Mouse (Mus musculus) embryonic facial prominence, embryonic 13.5 days (tissue): ENCODE data around the gene Nolc1. TPM values are rescaled to one million over a fixed set of nuclear protein-coding genes. Genes with fewer than 3 reads are reported as not detected.

ENCODE experiments used
- ATAC-seq: fragments of 200-750 bp; cut with Nextera tagmentation; 2 replicates; pipeline ENCODE4 v1.8.0; 2017; ENCODE audit warnings: low read depth; ENCODE audit not compliant: insufficient number of reproducible peaks, insufficient read depth, low FRiP score, low TSS enrichment
- H3K27ac ChIP-seq: fragments of 300-500 bp; sonication (generic); 2 replicates; pipeline ENCODE4 v1.5.1; 2015; ENCODE audit warnings: moderate library complexity, mild to moderate bottlenecking, inconsistent platforms
- H3K27me3 ChIP-seq: fragments of 300-500 bp; sonication (generic); 2 replicates; pipeline ENCODE4 v1.6.1; 2015; ENCODE audit warnings: mild to moderate bottlenecking, inconsistent platforms
- H3K36me3 ChIP-seq: fragments of 300-500 bp; sonication (generic); 2 replicates; pipeline ENCODE4 v1.6.1; 2015; ENCODE audit warnings: mild to moderate bottlenecking, inconsistent platforms
- H3K4me1 ChIP-seq: fragments of 300-500 bp; sonication (generic); 2 replicates; pipeline ENCODE4 v1.6.1; 2015; ENCODE audit warnings: inconsistent platforms
- H3K4me2 ChIP-seq: fragments of 300-500 bp; sonication (generic); 2 replicates; pipeline ENCODE4 v1.6.1; 2015; ENCODE audit warnings: moderate library complexity, mild to moderate bottlenecking, inconsistent platforms
- H3K4me3 ChIP-seq: fragments of 300-500 bp; sonication (generic); 2 replicates; pipeline ENCODE4 v1.5.1; 2015; ENCODE audit warnings: mild to moderate bottlenecking, inconsistent platforms
- H3K9ac ChIP-seq: fragments of 300-500 bp; sonication (generic); 2 replicates; pipeline ENCODE4 v1.6.1; 2015; ENCODE audit warnings: mild to moderate bottlenecking, inconsistent platforms
- H3K9me3 ChIP-seq: fragments of 300-500 bp; sonication (generic); 2 replicates; pipeline ENCODE4 v1.6.1; 2016; ENCODE audit warnings: inconsistent platforms
- WGBS: fragments of 180-500 bp; shearing (Covaris S2); methylation state at CpG from one replicate; pipeline ENCODE4 v1.1.7; 2015; ENCODE audit warnings: mixed read lengths; 5-methylcytosine and 5-hydroxymethylcytosine counted together
- polyA plus RNA-seq: library from polyadenylated mRNA; unstranded; fragments of >200 nt; fragmentation: Nextera tagmentation; extraction: Ambion mirVana; gene quantifications from 2 replicates; pipeline ENCODE4 v1.2.1, GENCODE M21; 2015

Nolc1 gene
- polyA plus RNA-seq, 1 experiment from 2014 or later: 96.1 TPM

DNA sequence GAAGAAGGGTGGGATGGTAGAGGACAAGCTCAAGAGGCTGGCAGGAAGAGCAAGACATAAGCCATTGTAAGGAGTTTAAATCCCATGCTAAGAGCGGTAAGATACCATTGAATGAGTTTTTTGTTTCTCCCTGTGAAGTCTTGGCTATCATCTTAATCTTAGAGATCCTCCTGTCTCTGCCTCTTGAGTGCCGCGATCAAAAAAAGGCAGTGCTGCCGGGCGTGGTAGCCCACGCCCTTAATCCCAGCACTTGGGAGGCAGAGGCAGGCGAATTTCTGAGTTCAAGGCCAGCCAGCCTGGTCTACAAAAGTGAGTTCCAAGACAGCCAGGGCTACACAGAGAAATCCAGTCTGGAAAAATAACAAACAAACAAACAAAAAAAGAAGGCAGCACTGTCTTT lies 17.2 kb upstream of the Nolc1 start:
- no peaks in the 10 kb centered on the region for H3K27me3 ChIP-seq
- H3K27ac ChIP-seq: no peak overlapping the region
- H3K9ac ChIP-seq: no peak overlapping the region
- 0 out of 2 replicates have a peak overlapping the region, but pooled peaks have one; percentile 92 for H3K4me3 ChIP-seq
- H3K9me3 ChIP-seq: no peaks in the 10 kb centered on the region
- H3K4me1 ChIP-seq: peaks cover 14% of the 10 kb centered on the region
- peaks cover 24% of the 10 kb centered on the region for H3K36me3 ChIP-seq
- 98% methylated on average over 7 of the region's 7 CpGs for WGBS
- H3K4me2 ChIP-seq: peak overlapping the region; percentile 69
- ATAC-seq: no peak

GRCm38 (mm10) chr19:46060845-46061244 lies 14.8 kb upstream of the Nolc1 start:
- H3K27me3 ChIP-seq: no peaks in the 10 kb centered on the region
- no peak overlapping the region for H3K4me2 ChIP-seq
- no peaks in the 10 kb centered on the region for H3K9me3 ChIP-seq
- H3K4me3 ChIP-seq: no peak overlapping the region
- no peak overlapping the region for H3K27ac ChIP-seq
- H3K9ac ChIP-seq: no peak overlapping the region
- 78% methylated on average over 6 of the region's 6 CpGs for WGBS
- ATAC-seq: no peak
- peaks cover 48% of the 10 kb centered on the region for H3K36me3 ChIP-seq
- peaks cover 14% of the 10 kb centered on the region for H3K4me1 ChIP-seq

DNA sequence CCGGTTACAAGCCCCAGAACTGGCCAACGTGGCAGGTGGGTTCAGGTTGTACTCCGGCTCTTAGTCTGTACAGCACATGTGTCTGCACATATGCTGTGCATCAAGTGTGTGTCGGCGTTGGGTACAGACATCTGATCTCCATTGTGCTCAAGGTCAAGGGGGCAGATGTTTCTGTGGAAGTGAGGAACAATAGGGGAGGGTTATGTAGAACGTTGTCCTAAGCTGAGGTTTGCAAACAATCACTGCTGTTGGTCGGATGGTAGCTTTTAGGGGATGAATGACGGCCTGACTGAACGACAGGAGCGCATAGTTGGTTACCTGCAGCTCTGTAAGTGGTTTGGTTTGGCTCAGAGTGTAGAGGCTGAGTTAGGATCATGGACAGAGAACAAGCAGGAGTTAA lies 7.6 kb upstream of the Nolc1 start:
- Histone ChIP-seq H3K4me2 (no peak overlapping the region), H3K4me1 (no peaks in the 10 kb centered on the region), H3K36me3 (peaks cover 94% of the 10 kb centered on the region), H3K9me3 (no peaks in the 10 kb centered on the region), H3K27me3 (no peaks in the 10 kb centered on the region), H3K4me3 (no peak overlapping the region), H3K27ac (no peak overlapping the region), H3K9ac (no peak overlapping the region)
- ATAC-seq: no peak
- 59% methylated on average over 10 of the region's 10 CpGs for WGBS

GRCm38 (mm10) chr19:46073285-46073684 lies 2.4 kb upstream of the Nolc1 start:
- H3K9ac ChIP-seq: no peak overlapping the region
- 85% methylated on average over 7 of the region's 7 CpGs for WGBS
- H3K4me3 ChIP-seq: no peak overlapping the region
- no peaks in the 10 kb centered on the region for H3K27me3 ChIP-seq
- H3K4me1 ChIP-seq: peaks cover 22% of the 10 kb centered on the region
- peaks cover 59% of the 10 kb centered on the region for H3K36me3 ChIP-seq
- no peak overlapping the region for H3K27ac ChIP-seq
- no peaks in the 10 kb centered on the region for H3K9me3 ChIP-seq
- no peak for ATAC-seq
- no peak overlapping the region for H3K4me2 ChIP-seq

DNA sequence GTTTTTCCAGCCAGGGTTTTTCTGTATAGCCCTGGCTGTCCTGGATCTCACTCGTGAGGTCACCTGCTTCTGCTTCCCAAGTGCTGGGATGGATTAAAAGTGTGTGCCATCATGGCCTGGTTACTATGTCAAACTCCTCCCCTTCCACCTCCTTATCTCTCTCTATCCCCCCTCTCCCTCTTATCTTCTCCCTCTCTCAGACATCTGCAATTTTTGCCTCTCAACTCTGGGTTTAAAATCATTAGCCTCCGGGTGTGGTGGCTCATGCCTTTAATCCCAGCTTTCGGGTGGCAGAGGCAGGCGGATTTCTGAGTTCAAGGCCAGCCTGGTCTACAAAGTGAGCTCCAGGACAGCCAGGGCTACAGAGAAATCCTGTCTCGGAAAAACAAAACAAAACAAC lies 1.4 kb upstream of the Nolc1 start:
- Histone ChIP-seq H3K36me3 (peaks cover 62% of the 10 kb centered on the region), H3K4me3 (no peak overlapping the region), H3K4me2 (no peak overlapping the region), H3K9ac (no peak overlapping the region), H3K27ac (no peak overlapping the region), H3K27me3 (no peaks in the 10 kb centered on the region), H3K4me1 (peaks cover 22% of the 10 kb centered on the region), H3K9me3 (no peaks in the 10 kb centered on the region)
- ATAC-seq: no peak
- WGBS: 91% methylated on average over 5 of the region's 5 CpGs

DNA sequence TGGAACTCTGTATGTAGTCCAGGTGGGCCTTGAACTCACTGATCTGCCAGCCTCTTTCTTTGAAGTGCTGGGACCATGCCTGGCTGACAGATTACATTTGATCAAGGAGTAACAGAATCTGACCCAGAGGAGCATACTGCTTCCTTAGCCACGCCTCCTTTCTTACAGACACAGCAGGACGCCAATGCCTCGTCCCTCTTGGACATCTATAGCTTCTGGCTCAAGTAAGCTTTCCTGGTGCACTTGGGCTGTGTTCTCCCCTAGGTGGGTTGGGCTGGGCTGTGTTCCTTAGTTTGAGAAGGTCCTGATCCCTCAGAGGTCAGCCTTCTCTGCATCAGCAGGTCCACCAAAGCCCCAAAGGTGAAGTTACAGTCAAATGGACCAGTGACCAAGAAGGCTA lies 2.9 kb downstream of the Nolc1 start:
- H3K4me2 ChIP-seq: no peak overlapping the region
- H3K9ac ChIP-seq: 0 out of 2 replicates have a peak overlapping the region, but pooled peaks have one; percentile 3
- no peaks in the 10 kb centered on the region for H3K9me3 ChIP-seq
- no peak overlapping the region for H3K4me3 ChIP-seq
- peaks cover 64% of the 10 kb centered on the region for H3K36me3 ChIP-seq
- H3K27me3 ChIP-seq: no peaks in the 10 kb centered on the region
- WGBS: 63% methylated on average over 3 of the region's 3 CpGs
- ATAC-seq: no peak
- H3K27ac ChIP-seq: no peak overlapping the region
- peaks cover 22% of the 10 kb centered on the region for H3K4me1 ChIP-seq

DNA sequence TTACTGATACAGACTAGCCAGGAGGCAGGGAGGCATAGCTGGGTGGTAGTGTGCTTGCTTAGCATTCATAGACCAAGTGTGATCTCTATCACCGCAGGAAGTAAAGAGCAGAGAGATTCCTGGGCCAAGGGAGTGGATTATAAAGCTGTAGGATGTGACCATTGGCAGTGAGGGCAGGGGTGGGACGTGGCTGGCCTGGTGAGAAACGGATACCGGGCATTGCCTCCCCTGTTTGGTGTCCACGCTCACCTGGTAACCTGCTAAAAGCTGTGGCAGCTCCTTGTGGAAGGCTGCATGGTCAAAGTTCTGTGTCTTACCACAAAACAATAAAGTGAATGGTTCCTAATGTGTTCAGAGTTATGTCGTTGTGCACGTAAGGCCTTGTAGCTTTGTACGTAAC lies 9.5 kb downstream of the Nolc1 start:
- Histone ChIP-seq H3K27me3 (no peaks in the 10 kb centered on the region), H3K9me3 (no peaks in the 10 kb centered on the region), H3K9ac (no peak overlapping the region), H3K4me3 (no peak overlapping the region), H3K27ac (no peak overlapping the region), H3K4me1 (no peaks in the 10 kb centered on the region), H3K4me2 (no peak overlapping the region), H3K36me3 (peaks cover 59% of the 10 kb centered on the region)
- WGBS: 97% methylated on average over 8 of the region's 8 CpGs
- ATAC-seq: no peak

DNA sequence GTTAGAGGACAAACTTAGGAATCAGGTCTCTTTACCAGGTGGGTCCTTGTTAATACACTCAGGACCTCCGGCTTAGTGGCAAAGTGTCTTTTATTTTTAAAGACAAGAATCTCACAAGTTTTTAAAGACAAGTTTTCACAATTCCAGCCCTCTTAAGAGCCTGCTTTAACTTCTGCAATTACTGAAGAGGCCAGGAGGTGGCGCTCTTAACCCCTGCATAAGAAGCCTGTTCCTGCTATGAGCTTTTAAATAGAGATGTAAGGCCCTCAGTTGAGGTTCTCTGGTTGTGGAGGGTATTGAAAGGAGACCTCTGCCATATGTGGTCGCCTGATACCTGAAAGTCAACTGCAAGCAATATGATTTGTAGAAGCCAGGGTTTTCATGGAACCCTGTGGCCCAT lies 10.7 kb downstream of the Nolc1 start:
- Histone ChIP-seq H3K9ac (no peak overlapping the region), H3K27ac (no peak overlapping the region), H3K36me3 (peaks cover 47% of the 10 kb centered on the region), H3K4me2 (no peak overlapping the region), H3K4me1 (no peaks in the 10 kb centered on the region), H3K4me3 (no peak overlapping the region), H3K9me3 (no peaks in the 10 kb centered on the region), H3K27me3 (no peaks in the 10 kb centered on the region)
- WGBS: 58% methylated on average over 3 of the region's 3 CpGs
- ATAC-seq: no peak

DNA sequence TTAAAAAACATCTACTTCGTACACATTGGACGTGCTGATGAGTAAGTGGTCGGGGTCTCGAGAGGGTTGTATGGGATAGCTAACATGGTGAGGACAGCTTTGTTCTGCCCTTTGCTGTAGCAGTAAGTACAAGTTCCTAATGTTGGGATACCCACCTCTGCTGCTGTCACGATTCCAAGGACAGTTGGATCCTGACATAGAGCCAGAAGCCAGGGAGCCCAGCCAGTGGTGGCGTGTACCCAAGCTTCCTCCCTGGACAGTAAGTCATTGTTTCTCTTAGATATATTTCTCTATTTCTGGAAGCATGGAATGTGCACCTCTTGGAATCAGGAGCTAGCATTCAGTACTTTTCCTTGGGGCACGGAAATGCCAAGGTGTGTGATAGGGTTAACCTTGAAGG lies 12.2 kb downstream of the Nolc1 start:
- Histone ChIP-seq H3K4me2 (no peak overlapping the region), H3K36me3 (peaks cover 32% of the 10 kb centered on the region), H3K9me3 (no peaks in the 10 kb centered on the region), H3K4me1 (no peaks in the 10 kb centered on the region), H3K27me3 (no peaks in the 10 kb centered on the region), H3K27ac (no peak overlapping the region), H3K4me3 (no peak overlapping the region), H3K9ac (no peak overlapping the region)
- ATAC-seq: no peak
- WGBS: 78% methylated on average over 7 of the region's 7 CpGs

GRCm38 (mm10) chr19:46091641-46092040 lies 16.0 kb downstream of the Nolc1 start:
- no peak overlapping the region for H3K4me2 ChIP-seq
- H3K36me3 ChIP-seq: no peaks in the 10 kb centered on the region
- no peak overlapping the region for H3K4me3 ChIP-seq
- H3K27me3 ChIP-seq: no peaks in the 10 kb centered on the region
- H3K9me3 ChIP-seq: no peaks in the 10 kb centered on the region
- no peaks in the 10 kb centered on the region for H3K4me1 ChIP-seq
- 87% methylated on average over 4 of the region's 4 CpGs for WGBS
- H3K27ac ChIP-seq: no peak overlapping the region
- ATAC-seq: no peak
- H3K9ac ChIP-seq: no peak overlapping the region

GRCm38 (mm10) chr19:46094144-46094543 lies 18.5 kb downstream of the Nolc1 start:
- no peak overlapping the region for H3K4me3 ChIP-seq
- no peak overlapping the region for H3K4me2 ChIP-seq
- no peak for ATAC-seq
- no peaks in the 10 kb centered on the region for H3K9me3 ChIP-seq
- no peak overlapping the region for H3K9ac ChIP-seq
- WGBS: 93% methylated on average over 2 of the region's 2 CpGs
- no peak overlapping the region for H3K27ac ChIP-seq
- H3K27me3 ChIP-seq: no peaks in the 10 kb centered on the region
- H3K36me3 ChIP-seq: no peaks in the 10 kb centered on the region
- no peaks in the 10 kb centered on the region for H3K4me1 ChIP-seq

DNA sequence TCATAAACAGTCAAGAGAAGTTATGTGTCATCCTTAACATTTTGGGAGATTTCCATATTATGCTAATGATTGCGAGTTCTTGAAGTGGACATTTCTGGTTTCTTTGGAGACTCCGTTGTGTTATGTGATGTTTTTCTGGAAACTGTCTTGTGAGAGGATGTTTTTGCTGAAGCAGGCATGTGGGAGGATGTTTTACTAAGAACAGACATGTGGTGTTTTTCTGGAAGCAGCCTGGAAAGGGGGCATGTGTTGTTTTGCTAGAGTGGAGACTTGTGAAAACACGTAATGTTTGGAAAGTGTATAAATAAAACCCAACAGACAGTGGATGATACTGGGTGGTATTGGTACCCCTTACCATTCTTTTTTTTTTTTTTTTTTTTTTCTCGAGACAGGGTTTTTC lies 19.6 kb downstream of the Nolc1 start:
- WGBS: 82% methylated on average over 4 of the region's 4 CpGs
- Histone ChIP-seq H3K4me2 (no peak overlapping the region), H3K4me1 (no peaks in the 10 kb centered on the region), H3K27me3 (no peaks in the 10 kb centered on the region), H3K36me3 (no peaks in the 10 kb centered on the region), H3K9me3 (no peaks in the 10 kb centered on the region), H3K4me3 (no peak overlapping the region), H3K9ac (no peak overlapping the region), H3K27ac (no peak overlapping the region)
- ATAC-seq: no peak

DNA sequence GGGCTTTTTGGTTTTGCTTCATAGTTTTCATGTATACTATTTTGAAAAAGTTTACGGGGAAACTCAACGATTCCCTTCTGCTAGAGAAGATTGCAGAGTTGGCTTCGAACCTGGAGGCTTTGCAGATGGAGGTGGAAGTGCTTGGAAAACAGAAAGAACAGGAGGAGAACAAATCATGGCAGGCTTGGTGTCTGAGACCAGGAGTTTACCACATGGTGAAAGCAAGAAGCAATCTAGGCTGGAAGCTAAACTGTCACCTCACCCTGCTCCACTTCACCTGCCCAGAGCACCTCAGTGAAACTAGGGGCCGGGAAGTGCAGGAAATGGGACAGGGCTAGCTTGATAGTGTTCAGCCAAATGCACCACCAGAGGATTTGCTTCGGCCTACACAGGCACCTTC lies 20.7 kb downstream of the Nolc1 start:
- no peak overlapping the region for H3K27ac ChIP-seq
- H3K4me2 ChIP-seq: no peak overlapping the region
- H3K9me3 ChIP-seq: no peaks in the 10 kb centered on the region
- no peaks in the 10 kb centered on the region for H3K36me3 ChIP-seq
- no peaks in the 10 kb centered on the region for H3K4me1 ChIP-seq
- no peak for ATAC-seq
- no peak overlapping the region for H3K4me3 ChIP-seq
- H3K9ac ChIP-seq: no peak overlapping the region
- 83% methylated on average over 5 of the region's 5 CpGs for WGBS
- no peaks in the 10 kb centered on the region for H3K27me3 ChIP-seq
